Mouse (Mus musculus) MEL-GATA-1-ER (cell line): Measurements from ENCODE around the gene Tnrc18.

Experiments
- DNase-seq: peaks from one replicate; pipeline ENCODE4 v3.0.0-alpha.2; 2012; ENCODE audit warnings: low read depth; ENCODE audit errors: extremely low read depth

Gene Tnrc18

GRCm38 (mm10) chr5:142822286-142823095 is 5.0 kb upstream of the Tnrc18 start:
- DNase-seq: no peak

GRCm38 (mm10) chr5:142821974-142822285 is 4.5 kb upstream of the Tnrc18 start:
- DNase-seq: no peak

DNA sequence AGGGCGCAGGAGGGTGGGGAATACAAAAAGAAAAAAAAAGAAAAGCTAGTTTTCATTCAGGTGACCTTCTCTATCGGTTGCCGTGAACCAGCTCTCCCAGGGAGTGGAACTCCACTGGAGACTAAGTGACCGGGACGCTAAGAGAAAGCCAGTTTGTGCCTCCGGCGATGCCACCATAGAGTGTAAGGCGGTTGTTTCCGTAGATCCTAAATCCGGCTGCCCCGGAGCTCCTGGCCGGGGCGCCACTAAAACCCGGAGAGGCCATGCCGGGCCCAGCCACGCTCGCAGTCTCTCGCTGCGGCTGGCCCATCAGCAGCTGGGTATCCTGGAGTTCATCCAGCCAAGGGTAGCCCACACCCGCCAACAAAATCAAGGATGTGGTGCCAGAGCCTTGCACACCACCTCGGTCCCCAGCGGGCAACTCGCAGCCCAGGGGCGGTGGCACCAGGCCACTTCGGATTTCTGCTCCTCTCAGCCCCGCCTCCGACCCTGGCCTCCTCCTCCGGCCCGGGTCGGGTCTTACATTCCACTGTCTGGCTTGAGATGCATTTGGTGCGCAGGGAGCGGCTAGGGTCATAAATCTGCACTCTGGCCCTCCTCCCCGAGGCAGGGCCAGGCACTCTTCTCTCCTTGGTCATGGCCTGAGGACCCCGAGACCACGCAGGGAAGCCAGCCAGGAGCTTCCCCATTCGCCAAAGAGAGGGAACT is 4.0 kb upstream of the Tnrc18 start:
- no peak for DNase-seq

DNA sequence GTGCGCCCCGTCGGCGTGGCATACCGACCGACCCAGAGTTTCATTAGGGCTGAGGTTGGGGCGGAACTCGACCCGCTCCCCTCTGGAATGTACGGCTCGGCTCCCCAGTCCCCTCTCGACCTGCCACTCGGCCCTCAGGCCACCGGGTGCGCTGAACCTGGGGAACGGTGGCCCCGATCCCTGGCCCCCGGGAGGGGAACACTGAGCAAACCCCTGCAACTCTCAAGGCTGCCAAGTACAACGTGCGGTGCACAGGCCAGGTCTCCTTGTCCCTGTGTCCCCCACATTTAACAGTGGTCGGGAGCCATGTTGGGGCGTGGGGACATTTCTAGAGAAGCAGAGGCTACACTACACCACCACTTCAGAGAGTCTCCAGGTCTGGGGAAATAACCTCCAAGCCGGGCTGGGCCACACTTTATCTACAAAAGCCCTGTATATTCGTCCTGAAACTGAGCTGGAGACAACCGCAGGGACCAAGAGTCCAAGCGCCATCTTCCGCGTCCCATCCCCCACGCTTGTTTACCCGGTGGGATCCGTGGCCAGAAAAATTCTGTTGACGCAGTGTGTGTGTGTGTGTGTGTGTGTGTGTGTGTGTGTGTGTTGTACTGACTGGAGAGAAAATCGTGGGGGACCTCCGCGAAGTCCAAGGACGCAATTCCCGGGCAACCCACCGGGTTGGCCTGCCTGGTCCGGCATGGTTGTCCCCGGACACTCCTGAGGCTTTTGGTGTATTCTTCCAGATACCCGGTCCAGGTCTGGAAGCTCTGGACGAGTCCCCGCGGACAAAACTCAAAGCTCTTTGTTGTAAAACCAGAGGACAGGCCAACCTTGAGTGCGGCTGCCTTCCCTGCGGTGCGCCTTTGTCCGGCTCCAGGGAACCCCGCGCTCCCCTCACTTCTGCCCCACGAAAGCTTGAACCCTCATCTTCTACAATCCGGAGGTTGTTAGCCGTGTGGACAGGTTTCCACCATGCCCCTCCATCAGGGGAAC is 3.1 kb upstream of the Tnrc18 start:
- DNase-seq: no peak

GRCm38 (mm10) chr5:142819385-142820275 is 2.2 kb upstream of the Tnrc18 start:
- no peak for DNase-seq

GRCm38 (mm10) chr5:142818435-142819360 is 1.2 kb upstream of the Tnrc18 start:
- no peak for DNase-seq

DNA sequence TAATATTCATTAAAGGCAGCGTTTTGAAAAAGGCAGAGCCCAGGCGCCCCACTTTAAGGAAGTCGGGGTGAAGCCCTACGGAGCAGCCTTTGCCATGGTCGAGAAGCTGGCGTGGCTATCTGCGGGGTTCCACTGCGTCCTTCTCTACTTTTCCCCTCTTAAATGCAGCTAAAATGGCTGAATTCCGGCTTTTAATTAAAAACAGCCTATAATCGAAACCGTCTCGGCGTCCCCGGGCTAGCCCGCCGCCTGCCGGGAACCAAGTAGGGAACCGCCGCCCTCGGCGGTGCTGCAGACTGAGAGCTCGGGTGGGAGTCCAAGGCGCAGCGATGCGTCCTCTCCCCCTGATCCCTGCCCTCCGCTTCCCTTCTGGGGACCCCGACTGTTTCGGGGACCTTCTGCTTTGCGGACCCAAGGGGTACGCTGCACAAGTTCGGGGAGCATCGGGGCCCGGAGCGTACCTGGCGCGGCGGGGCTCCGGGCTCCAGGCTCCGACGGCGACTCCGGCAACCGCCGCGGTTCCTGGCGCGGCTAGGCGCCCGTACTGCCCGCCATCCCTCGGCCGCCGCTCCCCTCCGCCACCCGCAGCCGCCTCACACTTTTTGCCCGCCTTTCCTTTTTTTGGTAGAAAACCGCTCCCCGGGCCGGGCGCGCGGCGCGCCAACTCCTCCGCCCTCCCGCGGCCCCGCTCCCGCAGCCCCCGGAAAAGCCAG is 495 bp downstream of the Tnrc18 start:
- DNase-seq: no peak

GRCm38 (mm10) chr5:142816031-142816810 is 1.2 kb downstream of the Tnrc18 start:
- no peak for DNase-seq

GRCm38 (mm10) chr5:142815421-142816001 is 2.0 kb downstream of the Tnrc18 start:
- no peak for DNase-seq

DNA sequence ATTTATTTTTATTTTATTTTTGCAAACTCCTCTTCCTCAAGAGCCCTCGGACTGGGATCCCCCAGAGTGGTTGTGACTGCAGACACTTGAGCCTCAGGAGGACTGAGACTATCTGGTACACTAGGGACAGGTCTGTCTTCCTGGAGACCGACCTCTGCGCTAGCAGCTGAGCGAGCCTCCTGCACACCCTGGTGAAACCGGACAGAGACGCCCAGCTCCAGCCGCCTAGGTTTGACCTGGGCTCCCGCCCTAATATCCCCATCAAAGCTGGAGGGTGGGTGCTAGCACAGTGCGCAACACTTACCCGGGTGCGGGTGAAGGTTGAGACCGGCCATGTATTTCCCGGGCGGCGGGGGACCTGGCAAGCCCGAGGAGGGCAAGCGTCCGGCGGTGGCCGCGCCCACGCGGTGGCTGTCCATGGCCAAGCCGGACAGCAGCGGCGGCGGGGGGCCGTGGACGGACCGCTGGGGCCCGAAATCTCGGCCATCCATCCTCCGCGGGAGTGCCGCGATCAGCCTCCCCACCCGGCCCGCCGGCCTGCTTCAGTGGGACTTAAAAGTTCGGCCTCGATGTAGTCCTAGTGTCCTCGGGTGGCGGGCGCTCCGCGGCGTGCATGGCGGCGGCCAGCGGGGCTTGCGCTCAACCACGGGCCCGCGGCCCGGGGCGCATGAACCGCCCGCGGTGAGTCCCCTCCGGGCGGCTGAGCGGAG is 2.6 kb downstream of the Tnrc18 start:
- DNase-seq: no peak

GRCm38 (mm10) chr5:142814161-142814651 is 3.3 kb downstream of the Tnrc18 start:
- no peak for DNase-seq

- no peak for DNase-seq
Observed at GRCm38 (mm10) chr5:142813722-142814111, 3.7 kb downstream of the Tnrc18 start.

DNA sequence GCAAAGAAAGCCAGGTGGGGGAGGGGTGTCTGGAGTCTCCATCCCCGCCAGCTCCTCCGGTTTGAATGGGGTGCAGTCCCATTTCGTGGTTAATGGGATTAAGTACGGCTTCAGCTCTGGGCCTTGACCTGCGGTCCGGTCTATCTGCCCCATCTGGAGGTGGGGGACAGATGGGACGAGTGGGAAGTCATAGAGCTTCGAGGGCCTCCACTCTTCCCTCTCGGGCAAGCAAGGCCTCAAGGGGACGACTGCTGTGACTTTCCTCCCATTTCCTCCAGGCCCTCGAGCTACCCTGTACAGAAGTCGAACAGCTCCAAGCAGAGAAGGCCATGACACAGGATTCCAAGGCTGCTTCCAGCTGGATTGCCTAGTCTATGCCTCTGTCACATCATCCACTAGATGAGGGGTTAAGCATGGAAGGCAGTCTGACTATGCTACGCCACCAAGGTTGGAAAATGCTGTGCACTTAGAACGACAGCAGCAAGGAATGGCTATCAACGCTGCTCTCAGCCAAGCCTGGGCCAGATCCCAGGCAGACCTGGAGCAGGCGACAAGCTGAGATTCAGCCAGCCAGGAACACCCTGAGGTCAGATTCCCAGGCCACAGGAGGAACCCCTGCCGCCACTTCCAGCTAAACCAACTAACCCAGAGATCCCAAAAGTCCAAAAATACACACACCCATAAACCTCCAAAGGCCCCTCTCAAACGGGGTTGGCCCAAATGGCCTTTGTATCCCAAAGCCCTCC is 4.3 kb downstream of the Tnrc18 start:
- no peak for DNase-seq

GRCm38 (mm10) chr5:142812621-142812975 is 4.9 kb downstream of the Tnrc18 start:
- DNase-seq: no peak

DNA sequence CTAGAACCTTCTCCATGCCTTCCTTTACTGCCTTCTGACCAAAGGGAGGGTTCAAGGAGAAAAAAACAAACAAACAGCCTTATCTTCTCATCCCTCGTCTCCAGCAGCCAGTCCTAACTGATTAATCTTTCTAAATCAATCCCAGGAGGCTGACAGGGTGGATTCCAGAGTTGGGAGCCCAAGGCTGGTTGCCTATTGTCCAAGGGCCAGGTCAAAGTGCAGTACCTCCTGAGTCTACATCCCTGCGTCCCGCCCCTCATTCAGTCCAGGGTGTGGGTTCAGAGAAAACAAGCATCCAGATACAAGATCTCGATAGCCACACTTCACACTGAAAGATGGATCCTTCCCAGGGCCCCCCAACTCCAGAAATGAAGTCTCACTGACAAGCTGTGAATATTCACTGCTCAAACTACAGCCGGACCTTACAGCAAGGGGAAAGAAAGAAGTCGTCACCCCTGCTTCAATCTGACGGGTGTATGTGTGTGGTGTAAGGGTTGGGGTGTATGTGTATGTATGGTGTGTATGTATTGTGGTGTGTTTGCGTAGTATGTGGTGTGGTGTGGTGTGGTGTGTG is 5.5 kb downstream of the Tnrc18 start:
- DNase-seq: no peak
